Mouse (Mus musculus): Measurements from ENCODE around the gene Ptrh2.
"Not testable (repeated sequence)": the region's sequence is repeated elsewhere in the genome, so short reads cannot be mapped to it uniquely, and the experiment has no call there.

Ptrh2 gene

DNA sequence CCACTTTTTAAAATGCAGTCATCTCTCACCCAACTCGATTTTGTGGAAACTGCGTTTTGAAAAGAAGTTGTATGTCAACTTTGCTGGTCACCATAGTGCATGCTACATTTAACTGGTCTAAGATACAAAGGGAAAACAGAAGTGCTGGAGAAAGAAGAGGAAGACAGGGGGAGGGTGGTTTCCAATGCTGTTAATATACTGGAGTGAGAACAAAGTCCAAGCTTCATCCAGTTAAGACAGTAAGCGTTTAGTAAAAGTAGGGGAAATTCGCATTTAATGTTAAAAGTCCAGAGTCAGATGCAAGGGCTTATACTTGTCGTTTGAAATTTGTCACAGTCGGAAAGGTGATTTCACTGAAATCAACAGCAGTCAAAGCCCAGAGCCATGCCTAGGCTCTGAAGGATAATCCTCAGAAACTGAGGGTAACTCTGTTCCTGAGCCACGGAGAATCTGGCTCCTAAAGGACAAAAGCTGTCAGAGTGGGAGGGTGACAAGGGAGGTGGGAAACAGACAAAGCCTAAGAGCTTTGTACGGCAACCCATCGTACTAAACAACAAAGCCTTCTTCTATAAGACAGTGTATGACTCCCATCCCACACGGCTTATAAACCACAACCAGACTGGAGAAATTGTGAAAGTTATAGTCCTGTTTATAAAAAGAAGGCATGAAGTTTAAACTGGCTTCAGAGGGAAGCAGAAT, 50.6 kb downstream of the Ptrh2 start:
- DNase-seq (ENCODE audit: low spot score), result no peak

DNA sequence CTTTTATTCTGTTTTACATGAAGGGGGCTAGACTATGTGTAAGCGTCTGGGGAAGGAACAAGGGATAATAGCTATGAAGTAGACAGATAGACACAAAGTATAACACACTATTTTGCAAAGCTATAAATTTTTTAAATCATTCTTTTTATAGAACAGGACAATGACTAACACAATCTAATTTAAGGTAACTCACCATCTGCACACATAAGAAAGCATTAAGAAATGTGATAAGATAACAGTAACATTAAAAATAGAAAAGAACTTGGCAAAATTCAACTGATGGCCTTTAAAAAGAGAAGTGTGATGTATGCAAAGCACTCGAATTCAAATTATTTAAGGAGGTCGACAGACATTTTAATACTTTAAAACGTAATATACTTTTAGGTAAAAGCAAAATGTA, 51.2 kb downstream of the Ptrh2 start:
- no peak for DNase-seq (ENCODE audit: low spot score)

DNA sequence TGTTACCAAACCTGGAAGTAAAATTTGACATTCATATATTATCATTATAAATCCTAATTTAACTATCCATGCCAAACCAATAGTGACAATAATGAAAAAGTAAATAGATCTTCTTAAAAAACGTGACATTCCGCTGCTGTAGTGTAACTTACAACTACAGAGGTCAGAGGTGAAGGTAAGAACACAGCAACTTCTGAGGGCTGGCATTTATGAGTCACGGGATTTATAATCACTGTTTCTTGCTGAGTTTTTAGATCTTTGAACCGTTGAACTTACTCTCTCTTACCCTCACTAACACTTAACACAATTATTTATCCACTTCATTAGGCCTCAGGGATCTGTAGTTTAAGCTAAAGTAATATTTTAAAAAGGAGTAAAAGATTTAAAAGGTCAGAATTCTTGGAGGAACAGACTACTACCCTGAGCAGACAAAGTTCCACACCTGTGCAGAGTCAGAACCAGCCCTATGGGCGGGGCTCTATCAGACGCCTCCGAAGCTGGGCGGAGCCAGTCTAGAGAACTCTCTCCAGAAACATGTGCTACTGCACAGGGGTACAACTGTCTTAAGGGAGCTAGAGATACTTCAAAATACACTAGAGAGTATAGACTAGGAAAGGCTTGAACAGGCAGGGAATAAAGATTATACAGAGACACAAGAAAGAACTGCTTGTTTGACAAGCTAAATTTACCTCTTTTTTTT, 53.7 kb downstream of the Ptrh2 start:
- DNase-seq (ENCODE audit: low spot score), result no peak

DNA sequence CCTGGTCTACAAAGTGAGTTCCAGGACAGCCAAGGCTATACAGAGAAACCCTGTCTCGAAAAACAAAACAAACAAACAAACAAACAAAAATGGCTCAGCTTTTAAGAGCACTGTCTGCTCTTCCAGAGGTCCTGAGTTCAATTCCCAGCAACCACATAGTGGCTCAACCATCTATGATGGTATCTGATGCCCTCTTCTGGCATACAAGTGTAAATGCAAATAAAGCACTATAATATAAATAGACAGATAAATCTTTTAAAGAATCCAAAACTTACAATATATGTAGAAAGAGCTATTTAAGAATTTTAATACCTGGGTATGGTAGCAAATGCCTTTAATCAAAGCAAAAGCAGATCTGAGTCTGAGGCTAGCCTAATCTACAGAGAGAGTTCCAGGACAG, 54.5 kb downstream of the Ptrh2 start:
- not testable (repeated sequence) for DNase-seq (ENCODE audit: low spot score)

DNA sequence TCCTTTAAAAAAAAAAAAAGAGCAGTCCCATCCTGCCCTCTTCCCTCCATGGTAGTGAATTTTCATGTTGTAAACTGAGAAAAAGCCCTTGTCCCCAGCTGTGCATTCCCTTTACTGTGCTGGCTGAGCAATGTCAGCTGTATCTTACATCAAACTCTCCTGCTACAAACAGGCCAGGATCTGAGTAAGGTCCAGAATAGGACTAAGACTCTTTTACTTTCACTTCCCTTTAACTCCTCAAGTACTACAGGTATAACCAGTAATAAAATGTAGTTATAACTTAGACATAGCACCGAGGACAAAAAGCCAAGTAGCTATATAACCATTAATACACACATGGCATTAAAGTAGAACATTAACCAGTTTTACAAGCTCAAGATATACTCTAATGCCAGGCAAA, 55.2 kb downstream of the Ptrh2 start:
- no peak for DNase-seq (ENCODE audit: low spot score)

DNA sequence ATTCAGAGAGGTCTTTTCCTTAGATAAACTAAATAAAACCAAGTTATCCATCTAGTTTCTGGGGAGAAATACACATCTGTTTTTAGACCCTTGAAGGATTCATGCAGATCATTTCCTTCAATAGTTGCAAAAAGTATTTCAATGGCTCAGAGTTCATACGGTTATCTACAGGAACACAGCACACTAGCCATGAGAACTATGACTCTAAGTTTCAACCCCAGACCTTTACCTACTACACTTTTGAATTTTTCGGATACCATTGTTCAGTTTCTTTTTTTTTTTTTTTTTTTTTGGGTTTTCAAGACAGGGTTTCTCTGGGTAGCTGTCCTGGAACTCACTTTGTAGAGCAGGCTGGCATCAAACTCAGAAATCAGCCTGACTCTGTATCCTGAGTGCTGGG, 55.7 kb downstream of the Ptrh2 start:
- DNase-seq (ENCODE audit: low spot score), result no peak

DNA sequence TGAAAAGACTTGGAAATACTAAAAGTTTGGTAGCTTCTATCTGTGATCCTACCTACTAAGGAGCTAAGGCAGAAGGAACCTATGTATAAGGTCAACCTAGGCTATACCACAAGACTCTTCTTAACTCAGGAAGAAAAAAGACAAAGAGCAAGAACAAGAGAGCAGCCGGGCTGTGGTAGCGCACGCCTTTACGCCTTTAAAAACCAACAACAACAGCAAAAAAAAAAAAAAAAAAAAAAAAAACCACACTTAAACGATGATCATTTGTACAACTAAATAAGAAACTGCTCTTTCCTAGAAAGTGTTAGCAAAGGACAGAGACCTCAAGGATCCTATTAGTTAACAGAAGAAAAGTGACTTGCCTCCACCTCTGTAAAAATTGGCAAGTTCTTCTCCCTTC, 57.7 kb downstream of the Ptrh2 start:
- no peak for DNase-seq (ENCODE audit: low spot score)

Data from layer of hippocampus, adult 11-12 months (tissue).